Mouse (Mus musculus): ENCODE results near the gene Lrig1.

The Lrig1 gene

GRCm38 (mm10) chr6:94676840-94677239 lies 23.1 kb downstream of the Lrig1 start:
- DNase-seq (ENCODE audit: low read depth, low spot score) = no peak

GRCm38 (mm10) chr6:94676300-94676699 lies 23.7 kb downstream of the Lrig1 start:
- no peak for DNase-seq (ENCODE audit: low read depth, low spot score)

- DNase-seq (ENCODE audit: low read depth, low spot score) = no peak
Observed at GRCm38 (mm10) chr6:94672426-94672825, 27.5 kb downstream of the Lrig1 start.

- DNase-seq (ENCODE audit: low read depth, low spot score) = no peak
Observed at GRCm38 (mm10) chr6:94669370-94669769, 30.6 kb downstream of the Lrig1 start.

GRCm38 (mm10) chr6:94668204-94668863 lies 31.6 kb downstream of the Lrig1 start:
- no peak for DNase-seq (ENCODE audit: low read depth, low spot score)

GRCm38 (mm10) chr6:94667131-94667530 lies 32.8 kb downstream of the Lrig1 start:
- no peak for DNase-seq (ENCODE audit: low read depth, low spot score)

GRCm38 (mm10) chr6:94666432-94667119 lies 33.4 kb downstream of the Lrig1 start:
- DNase-seq (ENCODE audit: low read depth, low spot score) = no peak

- DNase-seq (ENCODE audit: low read depth, low spot score) = no peak
Observed at GRCm38 (mm10) chr6:94665677-94666076, 34.3 kb downstream of the Lrig1 start.

GRCm38 (mm10) chr6:94665248-94665647 lies 34.7 kb downstream of the Lrig1 start:
- DNase-seq (ENCODE audit: low read depth, low spot score) = no peak

GRCm38 (mm10) chr6:94664000-94664399 lies 36.0 kb downstream of the Lrig1 start:
- no peak for DNase-seq (ENCODE audit: low read depth, low spot score)

GRCm38 (mm10) chr6:94661923-94662322 lies 38.0 kb downstream of the Lrig1 start:
- no peak for DNase-seq (ENCODE audit: low read depth, low spot score)

- DNase-seq (ENCODE audit: low read depth, low spot score) = no peak
Observed at GRCm38 (mm10) chr6:94661321-94661720, 38.6 kb downstream of the Lrig1 start.

GRCm38 (mm10) chr6:94659886-94660333 lies 40.0 kb downstream of the Lrig1 start:
- no peak for DNase-seq (ENCODE audit: low read depth, low spot score)

- no peak for DNase-seq (ENCODE audit: low read depth, low spot score)
Observed at GRCm38 (mm10) chr6:94658136-94658480, 41.9 kb downstream of the Lrig1 start.

- no peak for DNase-seq (ENCODE audit: low read depth, low spot score)
Observed at GRCm38 (mm10) chr6:94657204-94658135, 42.5 kb downstream of the Lrig1 start.

GRCm38 (mm10) chr6:94655818-94656478 lies 44.0 kb downstream of the Lrig1 start:
- DNase-seq (ENCODE audit: low read depth, low spot score) = no peak

GRCm38 (mm10) chr6:94653388-94654316 lies 46.3 kb downstream of the Lrig1 start:
- no peak for DNase-seq (ENCODE audit: low read depth, low spot score)

- no peak for DNase-seq (ENCODE audit: low read depth, low spot score)
Observed at GRCm38 (mm10) chr6:94652659-94653213, 47.2 kb downstream of the Lrig1 start.

- no peak for DNase-seq (ENCODE audit: low read depth, low spot score)
Observed at GRCm38 (mm10) chr6:94651541-94651940, 48.4 kb downstream of the Lrig1 start.

- no peak for DNase-seq (ENCODE audit: low read depth, low spot score)
Observed at GRCm38 (mm10) chr6:94649637-94650036, 50.3 kb downstream of the Lrig1 start.

All from R1 (cell line).